Mouse (Mus musculus) heart, adult 2 months (tissue): ENCODE data around the gene Glis1.

Experiments used
- CTCF ChIP-seq: fragments of 200-600 bp; IDR thresholded peaks from 2 replicates; pipeline ENCODE4 v1.8.1; 2022; ENCODE audit warnings: antibody characterized with exemption, mild to moderate bottlenecking, moderate library complexity
- POLR2A ChIP-seq: fragments of 200-500 bp; IDR thresholded peaks from 2 replicates; pipeline ENCODE4 v1.6.1; 2011; ENCODE audit warnings: mild to moderate bottlenecking, low read depth, low read length, control low read depth; ENCODE audit not compliant: insufficient read depth

DNA sequence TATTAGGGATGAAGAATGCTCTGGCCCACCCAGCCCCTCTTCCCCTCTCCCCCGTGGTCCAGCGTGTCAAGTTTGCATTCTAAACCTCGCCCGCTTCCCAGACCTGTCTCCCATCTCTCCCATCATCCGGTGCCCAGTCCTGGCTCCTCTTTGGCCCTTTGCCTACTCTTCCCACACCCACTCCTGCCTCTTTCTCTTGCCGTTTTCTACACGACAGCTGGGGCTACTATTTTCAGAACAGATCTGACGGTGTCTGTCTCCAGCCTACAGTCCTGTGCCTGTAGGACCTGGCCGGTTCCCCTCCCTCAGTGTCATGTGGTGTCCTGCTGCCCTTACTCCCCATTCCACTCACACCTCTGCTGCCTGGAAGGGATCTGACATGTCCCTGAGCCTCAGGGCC is 7.8 kb upstream of the Glis1 start:
- TF ChIP-seq POLR2A, result no peak
- no peak for TF ChIP-seq CTCF
